Mouse (Mus musculus) CH12.LX (cell line): ENCODE data around the gene Rnf213. TPM values are rescaled to one million over a fixed set of nuclear protein-coding genes. Genes with fewer than 3 reads are reported as not detected.

Source experiments
- DNase-seq: peaks from one replicate; pipeline ENCODE4 v3.0.0-alpha.2; 2013; ENCODE audit errors: extremely low read depth
- H3K27ac ChIP-seq: 2 replicates; pipeline ENCODE4 v1.5.1; 2012; ENCODE audit warnings: low read depth, mild to moderate bottlenecking, control low read depth, moderate library complexity; ENCODE audit not compliant: insufficient read depth
- H3K27me3 ChIP-seq: replicated peaks from 2 replicates; pipeline ENCODE3; 2012; ENCODE audit warnings: inconsistent platforms
- H3K36me3 ChIP-seq, 2 experiments: replicated peaks in 1 of 2; 2 replicates each; pipeline versions ENCODE3 to v1.6.1; 2012; ENCODE audit warnings: inconsistent platforms in 1 of 2, low read length in 1 of 2, mild to moderate bottlenecking in 1 of 2, mixed read lengths in 1 of 2, moderate library complexity in 1 of 2; ENCODE audit not compliant: control insufficient read depth in 1 of 2, insufficient read depth in 1 of 2
- H3K4me1 ChIP-seq, 2 experiments: 2 replicates each; pipeline ENCODE4 v1.6.1; 2012; ENCODE audit warnings: inconsistent platforms in 1 of 2, moderate library complexity in 1 of 2; ENCODE audit not compliant: insufficient read depth in 2 of 2, control insufficient read depth in 1 of 2
- H3K4me2 ChIP-seq: 2 replicates; pipeline ENCODE4 v1.6.1; 2012; ENCODE audit warnings: low read depth, mild to moderate bottlenecking, control low read depth; ENCODE audit not compliant: poor library complexity, insufficient read depth, severe bottlenecking
- H3K4me3 ChIP-seq, 3 experiments: fragments of 150-350 bp in 1 of 3; sonication (generic) in 1 of 3; replicated peaks in 1 of 3; 2 replicates each; pipeline versions ENCODE3 to v1.5.1; 2011 to 2012; ENCODE audit warnings: low read depth in 2 of 3, low read length in 2 of 3, mild to moderate bottlenecking in 2 of 3, moderate library complexity in 2 of 3, control low read depth in 1 of 3, improper control_type of control experiment in 1 of 3, inconsistent platforms in 1 of 3, mixed read lengths in 1 of 3; ENCODE audit not compliant: poor library complexity in 1 of 3
- H3K79me2 ChIP-seq: replicated peaks from 2 replicates; pipeline ENCODE4 v1.6.1; 2012; ENCODE audit warnings: mild to moderate bottlenecking, moderate library complexity; ENCODE audit not compliant: control insufficient read depth, poor library complexity, insufficient read depth, severe bottlenecking; ENCODE audit errors: extremely low read depth
- H3K9ac ChIP-seq: 2 replicates; pipeline ENCODE4 v1.6.1; 2012; ENCODE audit warnings: low read depth, mild to moderate bottlenecking, control low read depth, moderate library complexity; ENCODE audit not compliant: insufficient read depth
- H3K9me3 ChIP-seq: replicated peaks from 2 replicates; pipeline ENCODE3; 2012; ENCODE audit warnings: low read length, inconsistent platforms, mixed read lengths
- BHLHE40 ChIP-seq: IDR thresholded peaks from 2 replicates; pipeline ENCODE4 v1.6.1; 2011; ENCODE audit warnings: mild to moderate bottlenecking, low read depth, low read length, improper control_type of control experiment
- CHD1 ChIP-seq: IDR thresholded peaks from 2 replicates; pipeline ENCODE4 v1.6.1; 2012; ENCODE audit warnings: low read depth, low read length, improper control_type of control experiment, inconsistent platforms
- CTCF ChIP-seq, 2 experiments: IDR thresholded peaks in 1 of 2; conservative IDR thresholded peaks in 1 of 2; 2 replicates each; pipeline ENCODE4 v1.5.1; 2011 to 2012; ENCODE audit warnings: low read depth in 2 of 2, low read length in 2 of 2, improper control_type of control experiment in 1 of 2, inconsistent platforms in 1 of 2, mild to moderate bottlenecking in 1 of 2, moderate library complexity in 1 of 2
- E2F4 ChIP-seq: IDR thresholded peaks from 2 replicates; pipeline ENCODE4 v1.6.1; 2011; ENCODE audit warnings: low read depth, low read length, improper control_type of control experiment; ENCODE audit not compliant: insufficient replicate concordance
- EP300 ChIP-seq: IDR thresholded peaks from 2 replicates; pipeline ENCODE4 v1.6.1; 2011; ENCODE audit warnings: low read length, improper control_type of control experiment
- IRF4 ChIP-seq: IDR thresholded peaks from 2 replicates; pipeline ENCODE4 v1.6.1; 2014; ENCODE audit warnings: low read depth, mild to moderate bottlenecking, inconsistent platforms, low read length, improper control_type of control experiment
- JUND ChIP-seq: conservative IDR thresholded peaks from 2 replicates; pipeline ENCODE4 v1.6.1; 2011; ENCODE audit warnings: low read depth, low read length, improper control_type of control experiment
- KAT2A ChIP-seq: IDR thresholded peaks from 2 replicates; pipeline ENCODE4 v1.6.1; 2012; ENCODE audit warnings: low read length, improper control_type of control experiment, inconsistent platforms; ENCODE audit not compliant: insufficient replicate concordance
- MAFK ChIP-seq: IDR thresholded peaks from 2 replicates; pipeline ENCODE4 v1.6.1; 2011; ENCODE audit warnings: low read length, improper control_type of control experiment; ENCODE audit not compliant: insufficient replicate concordance
- MAX ChIP-seq: IDR thresholded peaks from 2 replicates; pipeline ENCODE4 v1.6.1; 2011; ENCODE audit warnings: low read length, improper control_type of control experiment
- MAZ ChIP-seq: IDR thresholded peaks from 2 replicates; pipeline ENCODE4 v1.6.1; 2012; ENCODE audit warnings: low read depth, mild to moderate bottlenecking, inconsistent platforms, low read length, improper control_type of control experiment, moderate library complexity
- MEF2A ChIP-seq: IDR thresholded peaks from 2 replicates; pipeline ENCODE4 v1.6.1; 2014; ENCODE audit warnings: low read depth, mild to moderate bottlenecking, inconsistent platforms, low read length, improper control_type of control experiment, borderline replicate concordance
- MXI1 ChIP-seq: IDR thresholded peaks from 2 replicates; pipeline ENCODE4 v1.6.1; 2011; ENCODE audit warnings: mild to moderate bottlenecking, low read depth, low read length, improper control_type of control experiment
- MYC ChIP-seq: IDR thresholded peaks from 2 replicates; pipeline ENCODE4 v1.6.1; 2011; ENCODE audit warnings: low read depth, mild to moderate bottlenecking, improper control_type of control experiment, low read length
- NELFE ChIP-seq: IDR thresholded peaks from 2 replicates; pipeline ENCODE4 v1.6.1; 2011; ENCODE audit warnings: low read depth, low read length, improper control_type of control experiment
- NRF1 ChIP-seq: IDR thresholded peaks from 2 replicates; pipeline ENCODE4 v1.6.1; 2014; ENCODE audit warnings: low read depth, mild to moderate bottlenecking, inconsistent platforms, low read length, improper control_type of control experiment, moderate library complexity
- PAX5 ChIP-seq: IDR thresholded peaks from 2 replicates; pipeline ENCODE4 v1.6.1; 2012; ENCODE audit warnings: low read length, inconsistent platforms, mixed read lengths
- POLR2A ChIP-seq: IDR thresholded peaks from 2 replicates; pipeline ENCODE4 v1.6.1; 2011; ENCODE audit warnings: low read depth, mild to moderate bottlenecking, improper control_type of control experiment, low read length
- POLR2AphosphoS2 ChIP-seq: IDR thresholded peaks from 2 replicates; pipeline ENCODE4 v1.6.1; 2011; ENCODE audit warnings: low read depth, low read length, improper control_type of control experiment
- RAD21 ChIP-seq: IDR thresholded peaks from 2 replicates; pipeline ENCODE4 v1.6.1; 2011; ENCODE audit warnings: low read depth, mild to moderate bottlenecking, low read length, improper control_type of control experiment, moderate library complexity
- RCOR1 ChIP-seq: conservative IDR thresholded peaks from 2 replicates; pipeline ENCODE4 v1.6.1; 2012; ENCODE audit warnings: low read depth, mild to moderate bottlenecking, inconsistent platforms, low read length, improper control_type of control experiment
- SIN3A ChIP-seq: IDR thresholded peaks from 2 replicates; pipeline ENCODE4 v1.6.1; 2012; ENCODE audit warnings: low read length, improper control_type of control experiment, inconsistent platforms
- UBTF ChIP-seq: IDR thresholded peaks from 2 replicates; pipeline ENCODE4 v1.6.1; 2012; ENCODE audit warnings: low read depth, mild to moderate bottlenecking, inconsistent platforms, low read length, improper control_type of control experiment, moderate library complexity
- USF1 ChIP-seq: IDR thresholded peaks from 2 replicates; pipeline ENCODE4 v1.6.1; 2014; ENCODE audit warnings: low read depth, mild to moderate bottlenecking, inconsistent platforms, low read length, improper control_type of control experiment
- USF2 ChIP-seq: conservative IDR thresholded peaks from 2 replicates; pipeline ENCODE4 v1.6.1; 2011; ENCODE audit warnings: low read depth, low read length, improper control_type of control experiment
- ZC3H11A ChIP-seq: IDR thresholded peaks from 2 replicates; pipeline ENCODE4 v1.6.1; 2012; ENCODE audit warnings: low read depth, mild to moderate bottlenecking, inconsistent platforms, low read length, improper control_type of control experiment
- ZMIZ1 ChIP-seq: IDR thresholded peaks from 2 replicates; pipeline ENCODE4 v1.6.1; 2012; ENCODE audit warnings: low read depth, mild to moderate bottlenecking, inconsistent platforms, low read length, improper control_type of control experiment
- ZNF384 ChIP-seq: IDR thresholded peaks from 2 replicates; pipeline ENCODE4 v1.6.1; 2012; ENCODE audit warnings: low read depth, low read length, improper control_type of control experiment, inconsistent platforms
- dilution Hi-C: fragments of 300-500 bp; cut with MboI; formaldehyde crosslinking; loops from 2 replicates; pipeline ENCODE4 v1.14.3; 2020; ENCODE audit warnings: low sequenced_read_pairs; ENCODE audit not compliant: extremely low pct_unique_long_range_greater_than_20kb, extremely low pct_ligation_motif_present
- in situ Hi-C: fragments of 300-500 bp; cut with MboI; formaldehyde crosslinking; loops from 3 replicates; pipeline ENCODE4 v1.14.3; 2019; ENCODE audit warnings: low sequenced_read_pairs, low pct_ligation_motif_present, low pct_unique_long_range_greater_than_20kb, mixed read lengths
- polyA plus RNA-seq: library from polyadenylated mRNA; unstranded; fragments of >175 nt; gene quantifications from 2 replicates; pipeline ENCODE4 v1.2.1, GENCODE M21; 2012; ENCODE audit warnings: low read depth; ENCODE audit not compliant: insufficient read length
- total RNA-seq, 2 experiments: library from RNA; depleted of rRNA; stranded (reverse); fragments of 300-350 nt in 1 of 2; fragments of >200 nt in 1 of 2; gene quantifications; 2 replicates each; pipeline ENCODE4 v1.2.3; 2012 to 2014

The Rnf213 gene
- total and polyA plus RNA-seq, 3 experiments = 4.2 to 23.2 (median 11.2) TPM

DNA sequence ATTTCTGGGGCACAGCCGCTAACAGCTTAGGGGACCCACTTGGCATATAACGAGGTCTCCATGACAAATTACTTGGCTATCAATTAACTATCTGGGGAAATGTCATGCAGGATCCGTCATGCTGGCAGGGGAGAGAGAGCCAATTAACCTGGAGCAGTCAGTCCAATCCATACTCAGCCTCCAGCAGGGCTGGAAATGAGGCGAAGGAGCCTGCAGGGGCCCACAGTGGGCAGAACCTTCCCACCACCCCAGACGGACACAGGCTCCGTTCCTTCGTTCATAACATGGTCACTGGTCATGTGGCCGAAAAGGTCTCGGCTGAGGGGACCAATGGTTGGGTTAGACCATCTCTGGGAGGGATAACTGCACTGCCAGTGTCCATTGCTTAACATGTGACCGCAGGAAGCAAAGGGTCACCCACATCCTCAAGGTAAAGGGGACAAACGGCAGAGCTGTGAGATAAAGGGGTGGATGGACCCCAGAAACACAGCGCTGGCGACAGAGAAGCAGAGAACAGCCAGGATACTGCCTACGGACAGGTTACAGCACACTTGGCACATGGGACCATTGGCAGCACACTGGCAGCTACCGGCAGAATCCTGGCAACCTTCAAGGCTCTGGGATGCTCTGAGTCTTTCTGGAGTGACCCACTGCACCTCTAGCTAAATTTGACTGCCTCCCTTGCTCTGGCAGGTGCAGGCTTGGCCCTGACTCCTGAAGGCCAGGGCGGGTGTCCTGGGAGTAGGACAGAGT, 121.4 kb downstream of the Rnf213 start:
- Histone ChIP-seq H3K4me3 (no peak overlapping the region), H3K27ac (no peak overlapping the region), H3K79me2 (no peaks in the 10 kb centered on the region), H3K9me3 (no peaks in the 10 kb centered on the region), H3K4me1 (no peaks in the 10 kb centered on the region), H3K27me3 (peaks cover 71% of the 10 kb centered on the region), H3K36me3 (no peaks in the 10 kb centered on the region), H3K9ac (no peak overlapping the region), H3K4me2 (no peak overlapping the region)
- in situ Hi-C loops (no loop called here), dilution Hi-C loops (no loop called here)
- DNase-seq = no peak
- TF ChIP-seq MAX (no peak), SIN3A (no peak), E2F4 (no peak), EP300 (no peak), UBTF (no peak), KAT2A (no peak), POLR2AphosphoS2 (no peak), MAFK (no peak), ZMIZ1 (no peak), ZC3H11A (no peak), MXI1 (no peak), POLR2A (no peak), CHD1 (no peak), CTCF (conservative IDR thresholded peaks at IDR 0.05 in 1 of 2, IDR thresholded peaks at IDR 0.05 in 1 of 2; ENCODE audit: low read depth in 2 of 2, low read length in 2 of 2) (no peak), MAZ (no peak), NRF1 (no peak)

GRCm38 (mm10) chr11:119514967-119515636, 122.2 kb downstream of the Rnf213 start:
- TF ChIP-seq CHD1 (no peak), ZMIZ1 (no peak), USF2 (no peak), MYC (no peak), IRF4 (no peak), MAX (no peak), USF1 (no peak), RAD21 (no peak), BHLHE40 (no peak), NELFE (no peak), ZC3H11A (no peak), POLR2AphosphoS2 (no peak), POLR2A (no peak), PAX5 (no peak), ZNF384 (no peak), RCOR1 (no peak), JUND (no peak), KAT2A (no peak), MEF2A (no peak)
- Histone ChIP-seq H3K4me3 (no peak overlapping the region), H3K9me3 (no peaks in the 10 kb centered on the region), H3K27me3 (peaks cover 79% of the 10 kb centered on the region), H3K9ac (no peak overlapping the region), H3K4me1 (no peaks in the 10 kb centered on the region), H3K79me2 (no peaks in the 10 kb centered on the region), H3K4me2 (no peak overlapping the region), H3K36me3 (no peaks in the 10 kb centered on the region), H3K27ac (no peak overlapping the region)
- DNase-seq = no peak
- in situ Hi-C loops = no loop called here
- dilution Hi-C loops = no loop called here
